Mouse (Mus musculus) bone marrow, adult 2 months (tissue): ENCODE measurements around the gene Scn8a.

Experiments
- CTCF ChIP-seq: fragments of 200-500 bp; IDR thresholded peaks from 2 replicates; pipeline ENCODE4 v1.5.1; 2011; ENCODE audit warnings: low read length, control low read depth; ENCODE audit not compliant: control insufficient read depth, insufficient read depth
- POLR2A ChIP-seq: fragments of 200-500 bp; IDR thresholded peaks from 2 replicates; pipeline ENCODE4 v1.6.1; 2011; ENCODE audit warnings: low read depth, mild to moderate bottlenecking, control low read depth, low read length, borderline replicate concordance; ENCODE audit not compliant: control insufficient read depth

GRCm38 (mm10) chr15:101092121-101092828, 222.6 kb downstream of the Scn8a start:
- no peak for TF ChIP-seq CTCF
- no peak for TF ChIP-seq POLR2A
